Mouse (Mus musculus) ovary, adult 2 months (tissue): Measurements from ENCODE around the gene Rce1. TPM values are rescaled to one million over a fixed set of nuclear protein-coding genes. Genes with fewer than 3 reads are reported as not detected.

Experiments used
- polyA plus RNA-seq: library from polyadenylated mRNA; depleted of rRNA; stranded (reverse); fragments of >200 nt; gene quantifications from 2 replicates; pipeline ENCODE4 v1.2.3, GENCODE M21; 2012; rRNA removed

Gene Rce1
- polyA plus RNA-seq: 174 TPM in 2 replicates

GRCm38 (mm10) chr19:4625179-4625828, at the start of gene Rce1:
Gene Rce1 (minus strand): TSS chr19:4625641.

GRCm38 (mm10) chr19:4615151-4616093, 10.0 kb downstream of the Rce1 start, which contains the start of gene Lrfn4:
Gene Lrfn4 (minus strand): TSS chr19:4615667.

Other genes with a start within 250 kb of the Rce1 start
- 76.1 and 118 TPM in 2 replicates for gene Kdm2a, start 227.4 kb downstream of the Rce1 start, polyA plus RNA-seq
- gene Rhod, start 186.2 kb downstream of the Rce1 start, polyA plus RNA-seq: 28.5 and 31.8 TPM in 2 replicates
- gene Syt12, start 148.2 kb downstream of the Rce1 start, polyA plus RNA-seq: 17.7 and 27.0 TPM in 2 replicates
- gene 2010003K11Rik, start 127.1 kb downstream of the Rce1 start, polyA plus RNA-seq: 1.5 and 2.1 TPM in 2 replicates
- 105 and 130 TPM in 2 replicates for gene Pcx, start 115.2 kb downstream of the Rce1 start, polyA plus RNA-seq
- gene Lrfn4, start 10.0 kb downstream of the Rce1 start, polyA plus RNA-seq: 90.2 and 96.9 TPM in 2 replicates
- 0.83 and 0.86 TPM in 2 replicates for gene Gm960, start 73.0 kb upstream of the Rce1 start, polyA plus RNA-seq
- gene Sptbn2, start 85.5 kb upstream of the Rce1 start, polyA plus RNA-seq: 1.8 and 2.3 TPM in 2 replicates
- 14.7 and 16.6 TPM in 2 replicates for gene Rbm4b, start 130.9 kb upstream of the Rce1 start, polyA plus RNA-seq
- gene Rbm4, start 168.3 kb upstream of the Rce1 start, polyA plus RNA-seq: 45.2 and 82.8 TPM in 2 replicates
- 22.3 and 49.8 TPM in 2 replicates for gene Gm21992, start 186.0 kb upstream of the Rce1 start, polyA plus RNA-seq
- gene Rbm14, start 186.0 kb upstream of the Rce1 start, polyA plus RNA-seq: 124 and 130 TPM in 2 replicates
- gene Ccs, start 213.7 kb upstream of the Rce1 start, polyA plus RNA-seq: 48.6 and 71.6 TPM in 2 replicates
- 0.29 and 0.47 TPM in 2 replicates for gene Ccdc87, start 213.7 kb upstream of the Rce1 start, polyA plus RNA-seq
- gene Ctsf, start 229.5 kb upstream of the Rce1 start, polyA plus RNA-seq: 443 and 448 TPM in 2 replicates